Mouse (Mus musculus): Measurements from ENCODE around the gene Gm9745.
"Not testable (repeated sequence)": the region's sequence is repeated elsewhere in the genome, so short reads cannot be mapped to it uniquely, and the experiment has no call there.

Gene Gm9745

GRCm38 (mm10) chr13:8948131-8948530, at the start of gene Gm9745:
Gene Gm9745, minus strand, starts transcription at chr13:8948231.
- not testable (repeated sequence) for DNase-seq (ENCODE audit: low spot score)

GRCm38 (mm10) chr13:8997221-8997620, 49.2 kb upstream of the Gm9745 start:
- not testable (repeated sequence) for DNase-seq (ENCODE audit: low spot score)

GRCm38 (mm10) chr13:8995990-8996786, 48.2 kb upstream of the Gm9745 start, which contains the start of gene Gtpbp4:
Gene Gtpbp4, minus strand, starts transcription at chr13:8996083.
- DNase-seq (ENCODE audit: low spot score) = peak; percentile 97

- no peak for DNase-seq (ENCODE audit: low spot score)
Measured at GRCm38 (mm10) chr13:8995159-8995989, 47.3 kb upstream of the Gm9745 start.

GRCm38 (mm10) chr13:8992231-8992630, 44.2 kb upstream of the Gm9745 start:
- DNase-seq (ENCODE audit: low spot score) = no peak

GRCm38 (mm10) chr13:8972972-8973371, 24.9 kb upstream of the Gm9745 start:
- DNase-seq (ENCODE audit: low spot score) = no peak

GRCm38 (mm10) chr13:8972369-8972768, 24.3 kb upstream of the Gm9745 start:
- DNase-seq (ENCODE audit: low spot score) = no peak

GRCm38 (mm10) chr13:8967742-8968141, 19.7 kb upstream of the Gm9745 start:
- no peak for DNase-seq (ENCODE audit: low spot score)

GRCm38 (mm10) chr13:8965224-8965623, 17.2 kb upstream of the Gm9745 start:
- no peak for DNase-seq (ENCODE audit: low spot score)

- DNase-seq (ENCODE audit: low spot score) = not testable (repeated sequence)
Measured at GRCm38 (mm10) chr13:8962266-8962665, 14.2 kb upstream of the Gm9745 start.

GRCm38 (mm10) chr13:8961128-8961888, 13.3 kb upstream of the Gm9745 start:
- DNase-seq (ENCODE audit: low spot score) = not testable (repeated sequence)

- DNase-seq (ENCODE audit: low spot score) = not testable (repeated sequence)
Measured at GRCm38 (mm10) chr13:8959554-8959953, 11.5 kb upstream of the Gm9745 start.

GRCm38 (mm10) chr13:8959058-8959457, 11.0 kb upstream of the Gm9745 start:
- DNase-seq (ENCODE audit: low spot score) = not testable (repeated sequence)

GRCm38 (mm10) chr13:8956873-8957272, 8.8 kb upstream of the Gm9745 start:
- not testable (repeated sequence) for DNase-seq (ENCODE audit: low spot score)

GRCm38 (mm10) chr13:8955127-8955526, 7.1 kb upstream of the Gm9745 start:
- DNase-seq (ENCODE audit: low spot score) = not testable (repeated sequence)

GRCm38 (mm10) chr13:8952563-8952962, 4.5 kb upstream of the Gm9745 start, which contains the start of gene Idi2:
Gene Idi2, plus strand, starts transcription at chr13:8952863.
- DNase-seq (ENCODE audit: low spot score) = not testable (repeated sequence)

GRCm38 (mm10) chr13:8943828-8944227, 4.2 kb downstream of the Gm9745 start:
- not testable (repeated sequence) for DNase-seq (ENCODE audit: low spot score)

- not testable (repeated sequence) for DNase-seq (ENCODE audit: low spot score)
Measured at GRCm38 (mm10) chr13:8941701-8942100, 6.3 kb downstream of the Gm9745 start.

- DNase-seq (ENCODE audit: low spot score) = not testable (repeated sequence)
Measured at GRCm38 (mm10) chr13:8941110-8941509, 6.9 kb downstream of the Gm9745 start.

GRCm38 (mm10) chr13:8937611-8938140, 10.4 kb downstream of the Gm9745 start:
- DNase-seq (ENCODE audit: low spot score) = not testable (repeated sequence)

GRCm38 (mm10) chr13:8933499-8933898, 14.5 kb downstream of the Gm9745 start:
- no peak for DNase-seq (ENCODE audit: low spot score)

GRCm38 (mm10) chr13:8913890-8914289, 34.1 kb downstream of the Gm9745 start:
- DNase-seq (ENCODE audit: low spot score) = not testable (repeated sequence)
